In the genomic region with DNA sequence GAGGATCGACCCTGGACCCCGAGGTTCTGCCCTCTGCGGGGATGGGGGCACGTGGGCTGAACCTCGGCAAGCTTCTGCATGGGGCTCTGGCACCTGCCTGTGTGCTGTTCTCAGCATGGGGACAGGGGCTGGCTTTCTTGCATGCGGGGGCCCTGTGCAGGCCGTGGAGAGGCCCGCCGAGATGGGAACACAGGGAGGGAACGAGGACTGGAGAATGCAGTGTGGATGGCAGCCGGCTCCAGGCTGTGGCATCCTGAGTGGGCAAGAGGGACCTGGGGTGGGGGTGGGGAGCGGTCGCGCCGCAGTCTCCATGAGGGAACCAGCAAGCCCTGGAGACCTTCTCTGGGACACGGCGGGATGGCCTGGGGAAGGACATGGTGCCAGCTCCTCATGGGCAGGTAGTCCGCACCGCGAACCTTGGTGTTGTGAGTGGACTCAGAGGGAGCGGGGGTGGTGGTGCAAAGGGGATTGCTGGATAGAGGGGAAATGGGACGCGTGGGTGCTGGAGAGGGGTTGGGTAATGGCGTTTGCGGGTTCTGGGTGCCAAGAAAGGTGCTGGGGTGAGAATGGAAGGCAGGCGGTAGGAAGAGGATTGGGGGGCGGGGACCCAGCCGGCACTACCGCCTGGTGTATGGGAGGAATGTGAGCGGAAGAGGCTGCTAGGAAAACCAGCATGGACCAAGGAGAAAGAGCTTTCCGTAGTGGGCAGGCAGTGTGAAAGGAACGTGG, we compare ENCODE assay signal across 9 mouse cellular contexts. TPM values are rescaled to one million over a fixed set of nuclear protein-coding genes. Genes with fewer than 3 reads are reported as not detected.
DNase-seq lines count a peak whose midpoint lies in the region; ATAC-seq lines count a peak whose summit lies in the region.
"Had no signal": no experiment of that assay in that cellular context is flagged by ENCODE, and none has a peak within 500 bp of the region (broad histone marks: within the 10 kb centered on the region; RNA-seq: fewer than 3 reads in every experiment).

No protein-coding gene starts in this region.

- H3K9me3 ChIP-seq in forebrain, embryonic 12.5 days, result no peaks in the 10 kb centered on the region
- no peaks in the 10 kb centered on the region for H3K9me3 ChIP-seq in midbrain, embryonic 11.5 days (ENCODE audit: control insufficient read depth, low read length)
- H3K9me3 ChIP-seq: liver, embryonic 13.5 days had no signal

- H3K4me3 ChIP-seq in forebrain, embryonic 12.5 days (replicated peaks), result peak overlapping the region; percentile 54
- peak overlapping the region; percentile 56 for H3K4me3 ChIP-seq in midbrain, embryonic 11.5 days (ENCODE audit: low read depth, low read length)
- H3K4me3 ChIP-seq: liver, embryonic 13.5 days had no signal

- H3K27me3 ChIP-seq in forebrain, embryonic 12.5 days, result peaks cover 72% of the 10 kb centered on the region
- peaks cover 41% of the 10 kb centered on the region for H3K27me3 ChIP-seq in midbrain, embryonic 11.5 days (ENCODE audit: control insufficient read depth, insufficient read depth, low read length)

- intact Hi-C loops in left cerebral cortex, postnatal 4 days (cut with DNase I), result no loop called here

- peak overlapping the region; percentile 76 for H3K4me2 ChIP-seq in forebrain, embryonic 12.5 days
- H3K4me2 ChIP-seq in midbrain, embryonic 11.5 days, result peak overlapping the region; percentile 76
- H3K4me2 ChIP-seq: liver, embryonic 13.5 days had no signal

- ATAC-seq in forebrain, embryonic 12.5 days (ENCODE audit: low FRiP score), result peak; percentile 25
- no peak; the same call in 1 of the 2 replicates for ATAC-seq in midbrain, embryonic 11.5 days (ENCODE audit: low FRiP score)

- peaks cover 20% of the 10 kb centered on the region for H3K4me1 ChIP-seq in forebrain, embryonic 12.5 days
- peaks cover 6% of the 10 kb centered on the region; the same call in 1 of the 2 replicates for H3K4me1 ChIP-seq in midbrain, embryonic 11.5 days (ENCODE audit: control insufficient read depth, insufficient read depth, low read length)
- H3K4me1 ChIP-seq: liver, embryonic 13.5 days had no signal

- WGBS in forebrain, embryonic 12.5 days, result 3% methylated on average over 32 of the region's 32 CpGs
- 3% methylated on average over 32 of the region's 32 CpGs for WGBS in midbrain, embryonic 11.5 days

- H3K9ac ChIP-seq in forebrain, embryonic 12.5 days, result peak overlapping the region; percentile 51
- H3K9ac ChIP-seq in midbrain, embryonic 11.5 days (ENCODE audit: low read length), result no peak overlapping the region
- H3K9ac ChIP-seq: liver, embryonic 13.5 days had no signal

- 0 out of 2 replicates have a peak, but pooled peaks cover 5% of the 10 kb centered on the region for H3K36me3 ChIP-seq in forebrain, embryonic 12.5 days (replicated peaks)
- no peaks in the 10 kb centered on the region for H3K36me3 ChIP-seq in midbrain, embryonic 11.5 days (ENCODE audit: control insufficient read depth, insufficient read depth, low read length)
- H3K36me3 ChIP-seq: liver, embryonic 13.5 days had no signal

- peak overlapping the region; percentile 9; the same call in 1 of the 2 replicates for H3K27ac ChIP-seq in forebrain, embryonic 12.5 days
- H3K27ac ChIP-seq in midbrain, embryonic 11.5 days (ENCODE audit: low read depth, low read length), result no peak overlapping the region
- H3K27ac ChIP-seq: liver, embryonic 13.5 days had no signal

- peak; percentile 47 for DNase-seq in cerebellum, adult 11 months
- no peak for DNase-seq in cerebellum, adult 9-10 months
- DNase-seq in brain, adult 2 months (ENCODE audit: low read depth, low spot score), result peak; percentile 60
- DNase-seq in midbrain, embryonic 11.5 days (ENCODE audit: low spot score, missing footprints), result peak; percentile 83
- DNase-seq in adrenal gland, postnatal 36 days, result no peak
- DNase-seq in left cerebral cortex, postnatal 4 days, result no peak
- DNase-seq in urinary bladder, postnatal 10 days (ENCODE audit: low spot score), result no peak
- DNase-seq: liver, embryonic 13.5 days had no signal

RNA-seq across cellular contexts. Expression of a gene that starts 27.2 kb away (rescaled TPM):
- 7.7 and 8.0 TPM in 2 replicates for polyA plus RNA-seq in forebrain, embryonic 12.5 days (2016; fragmentation: Nextera tagmentation; extraction: Ambion mirVana)
- polyA plus RNA-seq in midbrain, embryonic 11.5 days (2014; fragmentation: Nextera tagmentation; extraction: Ambion mirVana), result 3.4 TPM in 2 replicates
- total RNA-seq in adrenal gland, postnatal 36 days (2021), result 1 to 10 TPM; 5.2 to 6.7 TPM
- 100 to 1,000 TPM; 299 to 336 TPM for total RNA-seq in left cerebral cortex, postnatal 4 days (2021)

RNA-seq across cellular contexts. Expression of a gene that starts 30.6 kb away (rescaled TPM):
- polyA plus RNA-seq in forebrain, embryonic 12.5 days (2016; fragmentation: Nextera tagmentation; extraction: Ambion mirVana), result 2.5 and 2.9 TPM in 2 replicates
- 2.2 and 3.4 TPM in 2 replicates for polyA plus RNA-seq in midbrain, embryonic 11.5 days (2014; fragmentation: Nextera tagmentation; extraction: Ambion mirVana)
- total RNA-seq in adrenal gland, postnatal 36 days (2021), result 1 to 10 TPM; 4.1 TPM
- total RNA-seq in left cerebral cortex, postnatal 4 days (2021), result 1 to 10 TPM; 2.5 to 2.8 TPM

RNA-seq across cellular contexts. Expression of a gene that starts 46.6 kb away (rescaled TPM):
- 5.5 and 6.6 TPM in 2 replicates for polyA plus RNA-seq in forebrain, embryonic 12.5 days (2016; fragmentation: Nextera tagmentation; extraction: Ambion mirVana)
- polyA plus RNA-seq in midbrain, embryonic 11.5 days (2014; fragmentation: Nextera tagmentation; extraction: Ambion mirVana), result 1.5 and 2.1 TPM in 2 replicates
- 1 to 10 TPM; 3.0 to 4.7 TPM for total RNA-seq in adrenal gland, postnatal 36 days (2021)
- total RNA-seq in left cerebral cortex, postnatal 4 days (2021), result 10 to 100 TPM; 45.1 to 52.4 TPM

RNA-seq across cellular contexts. Expression of a gene that starts 48.3 kb away (rescaled TPM):
- 0.86 and 1.5 TPM in 2 replicates for polyA plus RNA-seq in forebrain, embryonic 12.5 days (2016; fragmentation: Nextera tagmentation; extraction: Ambion mirVana)
- polyA plus RNA-seq in midbrain, embryonic 11.5 days (2014; fragmentation: Nextera tagmentation; extraction: Ambion mirVana), result 0.31 and 1.1 TPM in 2 replicates
- under 1 TPM; 0.63 to 0.99 TPM for total RNA-seq in adrenal gland, postnatal 36 days (2021)
- 1 to 10 TPM; 1.3 to 2.4 TPM for total RNA-seq in left cerebral cortex, postnatal 4 days (2021)

Comparison
In these comparisons a context has a peak if more than half of its experiments do, and no peak if none do; other contexts are left out.
1. DNase-seq: peak in cerebellum, adult 11 months (single experiment), brain, adult 2 months (single experiment) and midbrain, embryonic 11.5 days (single experiment); none in cerebellum, adult 9-10 months (single experiment), adrenal gland, postnatal 36 days (0 of 2), left cerebral cortex, postnatal 4 days (single experiment) and urinary bladder, postnatal 10 days (single experiment).
2. RNA of a gene that starts 27.2 kb away (total RNA-seq): 299 to 336 TPM in left cerebral cortex, postnatal 4 days; 5.2 to 6.7 TPM in adrenal gland, postnatal 36 days; every median in the first group is over 10 times any median in the second.
3. RNA of a gene that starts 46.6 kb away (total RNA-seq): 45.1 to 52.4 TPM in left cerebral cortex, postnatal 4 days; 3.0 to 4.7 TPM in adrenal gland, postnatal 36 days; every median in the first group is over 4 times any median in the second.